Mouse (Mus musculus) testis, adult 2 months (tissue): ENCODE measurements around the gene E4f1.

ENCODE experiments used
- CTCF ChIP-seq: fragments of 200-500 bp; IDR thresholded peaks from 2 replicates; pipeline ENCODE4 v1.5.1; 2012; ENCODE audit warnings: low read depth, mild to moderate bottlenecking, inconsistent platforms, low read length, moderate library complexity; ENCODE audit not compliant: control insufficient read depth, insufficient read depth, insufficient replicate concordance
- POLR2A ChIP-seq: fragments of 200-500 bp; IDR thresholded peaks from 2 replicates; pipeline ENCODE4 v1.6.1; 2012; ENCODE audit warnings: low read depth, mild to moderate bottlenecking, inconsistent platforms, low read length, moderate library complexity; ENCODE audit not compliant: control insufficient read depth

GRCm38 (mm10) chr17:24495443-24495842 is 25.3 kb upstream of the E4f1 start:
- TF ChIP-seq CTCF (no peak), POLR2A (no peak)
